Comparison of ENCODE assay signal across 8 mouse cellular contexts in the genomic region with DNA sequence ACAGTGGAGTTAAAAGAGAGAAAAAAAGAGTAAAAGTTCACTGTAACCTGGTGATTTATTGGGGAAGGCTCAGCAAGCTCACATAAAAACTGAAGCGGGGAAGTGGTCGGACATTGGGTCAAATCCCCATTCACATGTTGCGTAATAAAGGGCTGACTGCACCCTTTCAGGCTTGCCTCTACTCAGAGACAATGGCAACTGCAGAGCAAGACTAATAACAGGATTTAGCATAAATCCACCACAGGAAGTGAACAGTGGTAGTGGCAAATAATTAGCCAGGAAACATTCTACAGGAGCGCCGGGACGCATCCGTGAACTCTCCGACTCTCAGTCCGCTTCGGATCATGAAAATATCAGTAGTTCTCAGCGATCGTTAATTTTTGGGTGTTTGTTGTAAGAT.
DNase-seq lines count a peak whose midpoint lies in the region; ATAC-seq and TF ChIP-seq lines count a peak whose summit lies in the region.

No protein-coding gene starts in this region.

- no peak overlapping the region for H3K9ac ChIP-seq in heart, embryonic 14.5 days (ENCODE audit: low read length)
- H3K9ac ChIP-seq in embryonic facial prominence, embryonic 12.5 days, result no peak overlapping the region

- no peak for TF ChIP-seq CTCF in kidney, adult 2 months (conservative IDR thresholded peaks at IDR 0.05; ENCODE audit: insufficient read depth, insufficient read length, low read depth, low read length)

- WGBS in heart, embryonic 14.5 days, result 52% methylated on average over 12 of the region's 12 CpGs
- WGBS in heart, embryonic 10.5 days, result 53% methylated on average over 12 of the region's 12 CpGs
- 34% methylated on average over 12 of the region's 12 CpGs for WGBS in embryonic facial prominence, embryonic 12.5 days
- 2% methylated on average over 12 of the region's 12 CpGs for WGBS in kidney, adult 2 months

- no peaks in the 10 kb centered on the region for H3K27me3 ChIP-seq in heart, embryonic 14.5 days (ENCODE audit: control insufficient read depth, insufficient read depth, low read length)
- no peaks in the 10 kb centered on the region for H3K27me3 ChIP-seq in heart, embryonic 10.5 days (ENCODE audit: insufficient read depth, poor library complexity, severe bottlenecking)
- H3K27me3 ChIP-seq in embryonic facial prominence, embryonic 12.5 days, result no peaks in the 10 kb centered on the region
- H3K27me3 ChIP-seq in kidney, adult 2 months (replicated peaks; ENCODE audit: control insufficient read depth, insufficient read depth, low read length), result no peaks in the 10 kb centered on the region

- no peak overlapping the region for H3K27ac ChIP-seq in heart, embryonic 14.5 days (replicated peaks in 1 of 2; ENCODE audit: control insufficient read depth in 1 of 2, insufficient read depth in 1 of 2, low read depth in 2 of 2, low read length in 2 of 2)
- no peak overlapping the region for H3K27ac ChIP-seq in heart, embryonic 10.5 days
- H3K27ac ChIP-seq in embryonic facial prominence, embryonic 12.5 days, result no peak overlapping the region
- H3K27ac ChIP-seq in kidney, adult 2 months (ENCODE audit: insufficient read depth, low read depth, low read length), result no peak overlapping the region

- peaks cover 4 to 5% of the 10 kb centered on the region in 2 experiments; a peak in 3 of 4 replicates for H3K4me1 ChIP-seq in heart, embryonic 14.5 days (ENCODE audit: control insufficient read depth in 2 of 2, insufficient read depth in 2 of 2, low read length in 2 of 2)
- 0 out of 2 replicates have a peak, but pooled peaks cover 4% of the 10 kb centered on the region for H3K4me1 ChIP-seq in heart, embryonic 10.5 days
- H3K4me1 ChIP-seq in embryonic facial prominence, embryonic 12.5 days, result no peaks in the 10 kb centered on the region
- peaks cover 3% of the 10 kb centered on the region; the same call in 1 of the 2 replicates for H3K4me1 ChIP-seq in kidney, adult 2 months (ENCODE audit: control insufficient read depth, insufficient read depth, low read length)

- peak overlapping the region; percentile 48 for H3K4me2 ChIP-seq in heart, embryonic 14.5 days (ENCODE audit: low read length)
- 0 out of 2 replicates have a peak overlapping the region, but pooled peaks have one; percentile 19 for H3K4me2 ChIP-seq in embryonic facial prominence, embryonic 12.5 days (replicated peaks)

- ATAC-seq in heart, embryonic 14.5 days (ENCODE audit: insufficient number of reproducible peaks, insufficient read depth, low FRiP score, low read depth), result no peak
- ATAC-seq in embryonic facial prominence, embryonic 12.5 days (ENCODE audit: insufficient number of reproducible peaks, insufficient read depth, low FRiP score, low TSS enrichment), result no peak

- DNase-seq in heart, embryonic 10.5 days (ENCODE audit: low spot score), result no peak
- DNase-seq in kidney, adult 2 months, result peak; percentile 56
- DNase-seq in mesoderm, embryonic 11.5 days (ENCODE audit: low read depth, low spot score), result peak; percentile 68
- DNase-seq in frontal cortex, postnatal 14 days (ENCODE audit: low spot score in 2 of 2), result no peak
- no peak for DNase-seq in right cerebral cortex, adult 2 months (ENCODE audit: low spot score in 2 of 2)
- DNase-seq in layer of hippocampus, adult 11-12 months (ENCODE audit: low spot score), result no peak

- peaks cover 5% of the 10 kb centered on the region; the same call in 1 of the 2 replicates for H3K9me3 ChIP-seq in heart, embryonic 14.5 days (ENCODE audit: control insufficient read depth, low read length)
- no peaks in the 10 kb centered on the region for H3K9me3 ChIP-seq in heart, embryonic 10.5 days
- no peaks in the 10 kb centered on the region for H3K9me3 ChIP-seq in embryonic facial prominence, embryonic 12.5 days

- peak overlapping the region; percentile 10 to 12; a peak in 1 of 4 replicates for H3K4me3 ChIP-seq in heart, embryonic 14.5 days (ENCODE audit: control insufficient read depth in 1 of 2, insufficient read depth in 1 of 2, low read depth in 1 of 2, low read length in 2 of 2)
- no peak overlapping the region for H3K4me3 ChIP-seq in heart, embryonic 10.5 days
- no peak overlapping the region for H3K4me3 ChIP-seq in embryonic facial prominence, embryonic 12.5 days
- H3K4me3 ChIP-seq in kidney, adult 2 months (ENCODE audit: insufficient read depth, low read depth, low read length), result peak overlapping the region; percentile 2; the same call in 1 of the 2 replicates

- TF ChIP-seq POLR2A in kidney, adult 2 months (IDR thresholded peaks at IDR 0.05; ENCODE audit: low read depth, low read length), result no peak

- H3K36me3 ChIP-seq in heart, embryonic 14.5 days (ENCODE audit: control insufficient read depth, insufficient read depth, low read length), result no peaks in the 10 kb centered on the region
- H3K36me3 ChIP-seq in heart, embryonic 10.5 days, result no peaks in the 10 kb centered on the region
- H3K36me3 ChIP-seq in embryonic facial prominence, embryonic 12.5 days, result no peaks in the 10 kb centered on the region
- no peaks in the 10 kb centered on the region for H3K36me3 ChIP-seq in kidney, adult 2 months (ENCODE audit: control insufficient read depth, insufficient read depth, low read length)

Comparison
In these comparisons a context has a peak if more than half of its experiments do, and no peak if none do; other contexts are left out.
1. H3K4me3 ChIP-seq: peak in heart, embryonic 14.5 days (2 of 2) and kidney, adult 2 months (single experiment); none in heart, embryonic 10.5 days (single experiment) and embryonic facial prominence, embryonic 12.5 days (single experiment).
2. DNase-seq: peak in kidney, adult 2 months (single experiment) and mesoderm, embryonic 11.5 days (single experiment); none in heart, embryonic 10.5 days (single experiment), frontal cortex, postnatal 14 days (0 of 2), right cerebral cortex, adult 2 months (0 of 2) and layer of hippocampus, adult 11-12 months (single experiment).